Mouse (Mus musculus) c-Kit-negative CD71-positive TER-119-positive erythroid progenitor cells, embryonic 14.5 days (primary cell): ENCODE data around the gene Elavl2.
"Not testable (repeated sequence)": the region's sequence is repeated elsewhere in the genome, so short reads cannot be mapped to it uniquely, and the experiment has no call there.

Source experiments
- DNase-seq: peaks from one replicate; pipeline ENCODE4 v3.0.0-alpha.2; 2013; ENCODE audit warnings: low read depth, low spot score

Elavl2 gene

DNA sequence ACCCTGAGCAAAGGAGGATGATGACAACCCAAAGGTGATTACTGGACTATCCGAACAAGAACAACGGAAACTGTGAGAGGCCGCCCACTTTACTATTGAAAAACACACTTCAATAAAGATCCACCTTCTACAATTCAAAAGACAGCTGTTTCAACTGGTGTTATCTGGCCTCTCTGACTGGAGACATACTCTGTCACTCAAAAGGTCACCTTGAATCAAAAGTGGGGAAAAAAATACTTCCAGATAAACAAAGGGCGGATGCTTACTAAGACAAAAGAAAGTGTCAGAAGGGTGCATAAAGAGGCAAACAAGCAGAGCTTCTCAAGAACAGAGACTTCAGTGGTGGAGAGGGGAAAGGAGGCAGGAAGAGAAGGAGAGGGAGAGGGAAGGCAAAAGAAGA lies 66.4 kb downstream of the Elavl2 start:
- DNase-seq, result no peak

DNA sequence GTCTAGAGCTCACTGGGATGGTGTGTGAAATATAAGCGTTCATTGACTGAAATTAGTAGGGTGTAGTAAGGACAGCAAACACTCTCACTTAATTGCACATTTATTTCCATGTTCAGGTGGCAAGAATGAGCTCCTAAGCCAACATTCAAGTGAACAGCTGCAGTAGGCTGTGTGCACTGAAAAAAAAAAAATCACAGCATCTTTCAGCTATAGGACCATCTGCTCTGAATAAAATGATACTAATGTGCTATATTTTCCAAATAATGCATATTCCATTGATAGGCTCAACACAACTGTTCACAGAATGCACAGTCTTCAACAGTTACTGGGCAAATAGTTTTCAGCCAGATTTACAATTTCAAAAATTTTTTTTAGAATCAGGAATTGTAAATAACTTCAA lies 89.8 kb downstream of the Elavl2 start:
- DNase-seq, result no peak

DNA sequence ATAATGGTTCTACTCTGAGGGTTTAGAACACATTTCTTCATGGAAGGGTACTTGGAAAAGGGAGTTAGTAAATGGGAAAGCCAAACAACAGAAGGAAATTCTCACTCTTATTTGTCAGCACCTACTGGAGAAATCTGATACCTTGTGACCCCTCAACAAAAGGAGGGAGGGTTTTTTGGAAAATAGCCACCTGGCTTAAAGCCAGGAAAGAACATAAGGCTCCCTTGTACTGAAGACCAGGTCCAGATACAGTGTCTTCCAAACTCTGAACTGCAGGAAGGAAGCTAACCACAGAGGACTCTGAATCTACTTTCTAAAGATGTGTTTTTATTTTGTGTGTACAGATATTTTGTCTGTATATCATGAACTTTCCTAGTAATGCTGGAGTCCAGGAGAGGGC lies 102.9 kb downstream of the Elavl2 start:
- DNase-seq, result no peak

DNA sequence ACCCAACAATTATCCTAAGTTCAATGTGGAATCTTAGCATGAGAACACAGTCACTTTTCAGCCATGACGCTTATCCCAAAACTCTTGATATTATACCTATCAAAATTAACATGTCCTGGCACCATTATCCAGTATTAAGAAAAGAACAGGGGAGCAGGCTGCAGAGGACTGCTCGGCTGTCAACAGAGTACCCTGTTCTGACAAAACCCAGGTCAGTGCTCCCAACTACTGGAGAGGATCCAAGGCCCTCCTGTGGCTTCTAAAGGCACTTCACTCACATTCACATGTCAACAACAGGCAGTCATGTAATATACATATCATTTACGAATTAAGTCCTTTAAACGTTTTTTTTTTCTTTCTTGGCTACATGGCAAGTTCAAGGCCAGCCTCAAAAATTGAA lies 105.3 kb downstream of the Elavl2 start:
- DNase-seq, result no peak

DNA sequence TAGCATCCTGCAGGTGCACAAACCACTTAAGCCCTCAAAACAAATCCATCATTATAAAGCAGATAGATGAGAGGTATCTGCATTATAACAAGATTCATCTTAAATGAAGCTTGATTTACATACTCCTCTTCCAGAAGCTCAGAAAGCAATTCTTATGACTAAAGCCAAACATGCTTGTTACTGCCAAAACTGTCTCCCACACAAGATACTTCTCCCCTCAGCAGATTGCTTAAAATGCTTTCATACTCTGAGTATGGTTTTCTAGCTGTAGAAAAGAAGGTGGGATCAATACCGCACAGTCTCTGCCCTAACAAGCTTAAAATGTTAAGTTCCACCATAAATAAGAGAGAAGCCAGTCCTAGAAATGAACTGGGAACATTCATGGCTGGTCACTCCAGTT lies 109.1 kb downstream of the Elavl2 start:
- no peak for DNase-seq

DNA sequence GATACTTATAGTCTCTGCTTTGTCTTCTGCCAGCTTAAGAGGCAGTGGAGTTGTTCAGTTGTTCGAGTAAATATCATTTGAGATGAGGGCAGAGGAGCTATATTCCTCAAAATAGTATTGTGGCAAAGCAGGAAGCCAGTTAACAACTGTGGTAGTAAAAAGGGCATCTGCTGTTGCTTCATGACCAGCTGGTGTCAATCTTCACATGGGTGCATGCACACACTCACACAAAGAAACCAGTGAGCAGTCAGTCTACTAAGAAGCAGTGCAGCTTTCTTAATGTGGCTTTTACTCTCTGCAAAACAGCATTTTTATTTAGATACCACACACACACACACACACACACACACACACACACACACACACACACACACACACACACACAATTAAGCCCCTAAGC lies 110.2 kb downstream of the Elavl2 start:
- no peak for DNase-seq

DNA sequence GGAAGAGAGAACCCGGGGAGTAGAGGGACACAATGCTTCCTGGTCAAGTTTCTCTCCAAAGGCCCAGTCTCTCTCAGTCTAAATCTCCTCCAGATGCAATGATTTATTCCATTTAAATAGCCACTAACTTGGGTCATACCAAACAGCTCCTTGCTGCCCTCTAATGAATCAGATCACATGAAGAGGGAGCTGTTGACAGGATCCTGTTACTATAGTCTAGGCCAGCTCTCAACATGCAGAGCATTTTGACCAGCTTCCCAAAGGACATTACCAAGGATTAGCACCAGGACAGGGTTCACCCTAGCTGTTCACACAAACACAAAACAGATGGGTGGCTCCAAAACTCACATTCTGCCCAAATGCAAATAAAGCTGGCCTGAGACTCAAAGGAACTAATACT lies 111.4 kb downstream of the Elavl2 start:
- no peak for DNase-seq

DNA sequence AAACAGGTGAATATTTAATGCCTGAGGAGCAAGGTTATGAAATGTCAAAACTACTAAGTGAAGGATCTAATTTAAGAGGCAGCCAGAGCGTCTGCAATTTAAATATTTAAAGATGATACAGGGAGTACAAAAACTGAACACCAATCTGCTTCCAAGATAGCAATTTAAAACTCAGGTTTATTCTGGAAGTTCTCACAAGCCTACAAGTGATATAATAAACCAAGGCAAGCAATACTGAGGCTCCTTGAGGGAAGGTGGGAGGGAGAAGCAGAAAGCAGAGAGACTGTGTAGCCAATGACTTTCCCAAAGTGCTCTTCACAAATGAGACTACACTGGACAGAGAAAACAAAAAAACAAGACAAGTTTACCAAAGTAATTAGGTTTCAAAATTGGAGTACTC lies 132.2 kb downstream of the Elavl2 start:
- no peak for DNase-seq

DNA sequence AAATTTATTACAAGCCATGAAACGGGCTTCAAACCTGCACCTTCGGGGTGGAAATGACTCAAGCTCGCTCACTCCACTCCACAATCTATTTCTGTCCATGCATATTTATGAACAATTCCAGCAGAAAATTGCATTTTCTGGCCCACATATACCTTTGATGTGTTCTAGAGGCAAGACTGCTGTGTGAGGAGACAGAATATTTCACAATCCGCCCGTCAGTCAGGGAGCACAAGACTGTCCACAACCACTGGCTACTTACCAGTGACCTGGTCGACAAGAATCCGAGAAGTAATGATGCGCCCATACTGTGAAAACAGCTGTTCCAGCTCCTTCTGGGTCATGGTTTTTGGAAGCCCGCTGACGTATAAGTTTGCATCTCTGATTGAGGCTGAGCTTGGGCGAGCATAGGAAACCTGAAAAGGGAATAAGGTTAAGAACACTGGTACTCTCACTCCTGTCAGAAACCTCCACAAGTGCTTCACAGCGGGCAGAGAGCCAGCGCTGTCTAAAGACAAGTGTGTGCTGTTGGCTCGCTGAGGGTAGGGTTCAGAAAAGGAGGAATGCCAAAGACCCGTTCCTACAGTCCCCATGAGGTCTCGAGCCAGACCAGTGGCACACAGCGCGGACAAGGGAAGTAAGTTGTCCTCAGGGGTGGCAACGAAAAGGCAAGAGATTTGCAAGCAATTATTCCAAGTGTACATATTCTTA lies 136.7 kb downstream of the Elavl2 start:
- no peak for DNase-seq

DNA sequence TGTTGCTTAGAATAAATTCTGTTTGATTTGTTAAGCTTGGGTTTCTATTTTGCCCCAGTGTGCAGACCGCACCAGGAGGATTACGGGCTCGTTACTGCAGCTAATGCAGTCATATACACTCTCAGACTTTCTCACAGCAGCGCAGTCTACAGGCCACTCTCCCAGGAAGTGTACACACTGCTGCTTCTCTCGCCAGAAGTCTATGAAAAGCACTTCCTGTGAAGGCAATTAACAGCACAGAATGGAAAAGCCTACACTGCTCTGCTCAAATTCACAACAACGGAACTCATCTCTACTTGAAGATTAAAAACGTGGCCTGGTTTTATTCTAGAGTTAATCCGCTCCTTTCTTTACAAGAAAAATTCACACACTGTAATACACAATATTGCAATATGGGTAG lies 137.7 kb downstream of the Elavl2 start:
- DNase-seq, result no peak

DNA sequence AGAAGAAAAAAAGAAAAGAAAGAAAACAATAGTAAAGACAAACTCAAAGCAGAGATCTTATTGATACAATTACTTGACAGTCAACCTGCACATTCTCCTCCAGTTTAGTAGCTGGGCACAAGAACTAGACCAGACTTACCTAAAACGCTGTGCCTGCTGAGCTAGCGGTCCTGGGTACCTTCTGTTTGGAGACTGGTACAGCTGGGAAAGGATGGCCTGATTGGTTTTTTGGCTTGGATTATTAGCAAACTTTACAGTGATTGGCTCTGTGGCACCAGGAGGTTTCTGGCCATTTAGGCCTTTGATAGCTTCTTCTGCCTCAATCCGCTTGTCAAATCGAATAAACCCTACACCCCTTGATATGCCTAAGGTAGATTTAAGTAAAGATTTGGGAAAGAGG lies 140.0 kb downstream of the Elavl2 start:
- no peak for DNase-seq

DNA sequence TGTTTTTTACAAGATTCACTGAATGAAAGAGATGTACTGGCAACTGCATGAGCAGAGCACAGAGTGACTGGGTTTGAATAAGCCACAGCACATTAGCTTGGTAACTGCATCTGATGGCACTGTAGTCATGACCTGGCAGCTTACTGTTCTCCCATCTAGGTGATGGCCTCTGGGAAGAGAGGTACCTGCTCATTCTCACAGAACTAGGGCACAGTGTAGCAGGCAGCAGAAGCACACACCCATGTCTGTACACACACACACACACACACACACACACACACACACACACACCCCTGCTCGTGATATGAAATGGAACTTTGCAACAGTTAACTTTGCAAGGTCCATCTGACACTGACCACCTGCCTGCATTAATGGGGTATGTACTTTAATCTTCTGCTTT lies 151.9 kb downstream of the Elavl2 start:
- DNase-seq, result no peak

DNA sequence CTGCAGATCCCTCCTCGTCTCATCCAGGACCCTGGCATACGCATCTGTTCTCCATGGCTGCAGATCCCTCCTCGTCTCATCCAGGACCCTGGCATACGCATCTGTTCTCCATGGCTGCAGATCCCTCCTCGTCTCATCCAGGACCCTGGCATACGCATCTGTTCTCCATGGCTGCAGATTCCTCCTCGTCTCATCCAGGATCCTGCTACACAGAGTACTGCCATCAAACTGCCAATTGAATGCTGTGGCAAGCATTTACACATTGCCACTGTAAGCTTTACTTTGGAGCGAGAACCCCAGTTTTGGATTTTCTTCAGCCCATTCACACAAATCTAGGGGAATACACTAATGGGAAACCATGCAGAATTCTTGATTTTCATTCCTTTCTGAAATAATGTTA lies 155.4 kb downstream of the Elavl2 start:
- DNase-seq, result not testable (repeated sequence)

DNA sequence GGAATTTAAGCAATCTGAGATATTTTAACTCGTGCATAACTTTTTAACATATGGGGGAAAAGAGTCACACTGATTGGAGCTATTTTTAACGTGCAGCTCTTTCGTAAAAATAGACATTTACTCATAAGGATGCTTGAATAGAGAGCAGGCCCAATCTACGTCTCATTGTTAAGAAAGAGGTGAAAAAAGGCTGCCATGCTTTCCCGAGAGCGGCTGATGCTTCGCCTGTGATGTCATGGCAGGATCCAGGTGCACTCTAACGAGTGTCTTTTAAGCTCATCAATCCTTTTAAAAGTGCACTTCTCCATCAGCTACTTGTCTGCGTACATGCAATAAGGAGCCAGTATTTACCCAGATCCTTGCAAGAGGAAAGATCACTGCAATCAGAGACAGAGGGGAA lies 156.0 kb downstream of the Elavl2 start:
- no peak for DNase-seq

DNA sequence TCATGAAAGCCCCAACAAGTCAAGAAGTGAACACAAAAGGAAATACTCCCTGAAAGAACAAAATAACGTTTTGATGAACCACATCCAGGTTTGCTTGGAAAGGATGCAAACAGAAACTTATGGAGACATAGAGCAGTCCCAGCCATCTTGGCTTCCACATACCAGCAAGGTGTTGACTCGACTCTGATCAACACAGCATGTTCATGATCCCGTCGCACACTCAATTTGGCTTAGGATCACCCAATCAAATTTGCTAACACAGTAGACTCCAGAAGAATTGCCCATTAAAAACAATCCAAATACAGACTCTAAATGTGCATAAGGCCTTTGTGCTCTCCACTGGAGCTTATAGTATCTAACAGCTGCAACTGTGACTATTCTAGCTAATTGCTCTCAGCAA lies 156.7 kb downstream of the Elavl2 start:
- DNase-seq, result no peak

DNA sequence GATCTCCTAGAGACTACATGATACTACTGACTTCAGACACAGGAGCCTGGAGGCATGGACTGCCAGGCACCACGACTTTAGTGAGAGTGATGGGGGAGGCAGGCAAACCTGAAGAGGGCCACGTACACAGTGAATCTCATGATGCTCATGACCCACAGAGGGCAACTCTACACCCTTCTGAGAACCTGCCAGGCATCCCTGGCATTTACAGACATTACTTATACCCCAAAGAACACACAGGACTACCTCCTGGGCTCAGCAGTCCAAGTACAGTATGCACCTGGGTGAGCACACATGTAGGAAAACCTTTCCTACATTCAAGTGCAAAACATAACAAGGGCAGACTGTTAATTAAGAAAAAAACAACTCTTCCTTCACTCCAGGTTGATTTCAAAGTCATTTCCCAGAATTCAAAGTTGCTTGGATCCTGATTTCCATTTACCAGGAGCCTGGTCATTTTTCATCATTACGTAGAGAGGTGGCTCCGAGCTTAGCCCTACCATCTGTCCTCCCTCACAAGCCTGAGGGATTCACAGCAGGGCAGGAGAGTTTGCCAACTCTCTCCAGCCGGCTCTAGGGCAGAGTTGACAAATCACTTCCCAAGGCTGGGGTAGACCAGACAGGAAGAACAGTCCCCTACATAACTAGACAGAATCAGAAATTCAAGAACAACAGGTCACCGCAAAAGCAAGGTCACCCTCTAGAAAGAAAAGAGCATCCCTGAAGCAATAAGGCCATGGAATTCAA lies 161.7 kb downstream of the Elavl2 start:
- DNase-seq, result no peak

DNA sequence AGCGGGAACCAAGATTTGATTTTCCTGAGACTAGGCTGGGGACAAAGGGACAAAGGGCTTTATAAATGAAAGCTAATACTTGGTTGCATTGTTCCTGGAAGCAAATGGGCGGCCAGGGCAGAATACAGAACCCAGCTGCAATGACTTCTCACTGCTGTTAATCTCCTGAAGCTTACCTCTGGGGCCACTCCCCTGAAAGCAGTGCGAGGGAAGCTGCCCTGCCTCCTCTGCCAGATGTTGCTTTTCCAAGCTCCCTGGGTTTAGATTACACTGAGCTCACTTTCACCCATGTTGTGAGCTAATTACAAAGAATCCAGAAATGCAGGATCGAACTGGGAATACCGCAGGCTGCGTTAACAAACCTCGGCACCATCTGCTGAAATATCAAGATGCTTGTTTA lies 163.6 kb downstream of the Elavl2 start:
- no peak for DNase-seq

DNA sequence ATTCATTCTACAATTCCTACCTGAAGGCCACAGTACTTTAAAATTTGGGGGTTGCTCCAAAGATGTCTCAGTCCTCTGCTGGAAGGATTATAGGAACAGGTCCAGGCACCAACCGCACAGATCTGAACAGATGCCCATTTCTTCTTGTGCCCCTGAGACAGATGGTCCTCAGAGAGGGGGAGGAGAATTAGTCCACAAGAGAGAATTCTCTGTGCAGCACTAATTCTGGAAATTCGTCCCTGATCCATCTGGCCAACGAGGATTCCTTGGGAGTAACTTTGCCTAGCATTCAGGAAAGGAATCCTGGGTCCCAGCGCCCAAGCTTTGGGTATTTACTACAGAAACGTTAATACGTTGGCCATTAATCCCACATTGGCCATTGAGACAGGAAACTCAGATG lies 165.6 kb downstream of the Elavl2 start:
- DNase-seq, result no peak

DNA sequence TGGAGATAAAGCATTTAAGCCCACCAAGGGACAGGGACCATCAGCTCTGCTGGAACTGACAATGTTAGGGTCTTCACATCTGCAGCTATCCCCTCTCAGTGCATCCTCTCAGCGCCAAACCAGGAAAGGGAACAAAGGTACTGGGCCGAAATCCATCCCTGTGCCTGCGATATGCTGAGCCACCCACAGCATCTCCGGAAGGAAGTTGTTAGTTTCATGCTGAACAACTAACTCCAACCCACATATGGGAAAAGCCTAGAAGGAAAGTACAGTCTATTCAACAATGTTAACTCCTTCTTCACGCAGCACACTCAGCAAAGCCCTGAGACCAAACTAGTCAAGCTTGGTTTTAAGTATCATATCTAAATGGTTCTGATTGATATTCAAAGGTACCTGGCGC lies 167.0 kb downstream of the Elavl2 start:
- no peak for DNase-seq

DNA sequence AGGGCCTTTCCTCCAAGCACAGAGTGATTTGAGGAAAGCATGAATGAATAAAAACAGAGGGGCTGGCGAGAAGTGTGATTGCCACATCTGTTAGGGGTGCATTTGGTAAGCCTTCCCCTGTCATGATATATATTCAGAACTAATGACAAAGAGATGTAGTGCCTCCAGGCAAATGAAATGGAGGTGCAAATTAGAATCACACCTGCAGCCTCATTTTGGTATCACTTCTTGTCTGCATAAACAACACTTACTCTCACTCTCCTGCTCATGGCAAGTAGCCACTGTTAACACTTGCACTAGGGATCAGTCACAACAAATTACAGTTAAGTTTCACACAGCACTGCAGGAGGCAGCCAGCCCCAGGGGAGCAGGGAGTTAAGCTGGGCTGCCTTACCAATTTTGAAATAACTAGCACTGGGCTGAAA lies 170.1 kb downstream of the Elavl2 start:
- DNase-seq, result no peak

DNA sequence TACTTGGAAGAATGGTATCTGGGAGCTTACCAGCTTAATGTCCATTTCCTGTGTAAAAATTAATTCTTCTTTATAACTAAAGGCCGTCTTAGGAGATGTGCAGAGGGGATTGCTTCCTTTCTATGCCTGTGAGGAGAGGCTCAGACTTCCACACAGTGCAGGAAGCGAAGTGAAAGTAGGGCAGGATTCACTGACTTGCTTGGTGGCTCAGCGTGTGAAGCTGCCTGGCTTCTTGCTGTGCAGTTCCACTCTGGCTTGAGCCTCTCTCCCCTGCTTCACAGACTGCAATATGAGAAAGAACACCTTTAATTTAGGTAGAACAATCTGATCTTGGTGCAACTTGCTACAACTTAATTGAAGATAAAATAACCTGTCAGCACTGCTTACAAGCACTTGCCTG lies 172.2 kb downstream of the Elavl2 start:
- no peak for DNase-seq

DNA sequence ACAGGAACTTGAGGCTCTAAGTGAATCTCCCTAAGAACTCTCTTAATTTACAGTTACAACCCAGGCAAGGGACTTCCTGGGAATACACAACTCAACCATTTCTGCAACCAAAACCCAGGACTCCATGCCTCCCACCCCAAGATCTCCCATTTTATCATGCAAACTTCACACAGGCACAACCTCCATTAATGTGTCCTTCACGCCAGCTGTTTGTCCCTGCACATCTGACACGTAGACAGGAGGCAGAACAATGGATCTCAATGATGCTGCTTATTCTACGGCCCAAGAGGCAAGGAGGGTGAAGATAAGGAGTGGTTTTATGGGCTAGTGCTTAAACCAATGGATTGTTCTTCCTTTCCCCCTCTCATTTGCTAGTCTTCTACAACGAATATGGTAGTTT lies 176.8 kb downstream of the Elavl2 start:
- no peak for DNase-seq

DNA sequence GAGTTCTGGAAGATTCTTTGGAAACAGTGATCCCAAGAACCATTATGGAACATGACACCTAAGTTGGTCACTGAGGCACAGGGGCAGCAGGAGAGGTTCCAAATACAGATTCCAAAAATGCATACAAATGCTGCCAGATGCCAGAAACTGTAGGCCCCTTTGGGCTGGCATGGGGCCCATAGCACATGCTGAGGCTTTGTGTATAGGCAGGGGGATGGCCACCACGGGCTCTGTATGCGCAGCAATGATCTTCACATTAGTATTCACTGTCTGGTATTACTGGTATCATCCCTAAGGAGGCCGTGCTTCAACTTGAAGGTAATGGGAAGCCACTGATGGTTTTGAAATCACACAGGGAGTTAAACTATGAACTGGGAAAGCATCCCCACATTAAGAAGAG lies 181.3 kb downstream of the Elavl2 start:
- no peak for DNase-seq

DNA sequence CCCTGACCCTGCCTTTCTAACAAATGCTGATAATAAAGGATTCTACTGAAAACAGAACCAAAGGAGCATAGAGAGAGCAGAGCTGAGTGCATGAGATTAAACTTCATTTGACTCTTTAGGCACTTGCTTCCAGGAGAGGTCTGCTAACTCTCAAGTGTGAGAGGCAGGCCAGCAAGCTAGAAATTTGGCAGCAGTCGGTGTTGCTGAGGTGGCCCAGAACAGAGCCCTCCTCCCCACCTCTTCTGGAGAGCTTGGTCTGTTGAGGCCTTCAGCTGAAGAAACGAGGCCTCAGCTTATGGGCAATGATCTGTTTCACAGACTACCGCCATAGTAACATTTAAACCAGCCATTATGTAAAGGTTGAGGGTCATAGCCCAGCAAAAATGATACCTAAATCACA lies 186.7 kb downstream of the Elavl2 start:
- DNase-seq, result no peak
